Mouse (Mus musculus) MEL (cell line): ENCODE data around the gene Tex26. TPM values are rescaled to one million over a fixed set of nuclear protein-coding genes. Genes with fewer than 3 reads are reported as not detected.

ENCODE experiments used
- DNase-seq: peaks from one replicate; pipeline ENCODE4 v3.0.0; 2011; ENCODE audit warnings: low read depth, low spot score
- H3K27ac ChIP-seq: 2 replicates; pipeline ENCODE4 v1.5.1; 2012; ENCODE audit warnings: low read depth, mild to moderate bottlenecking, control low read depth, low read length, moderate library complexity; ENCODE audit not compliant: control insufficient read depth
- H3K27me3 ChIP-seq, 2 experiments: fragments of 150-350 bp in 1 of 2; sonication (generic) in 1 of 2; 2 replicates each; pipeline ENCODE4 v1.6.1; 2012; ENCODE audit warnings: low read length in 2 of 2, mild to moderate bottlenecking in 2 of 2, improper control_type of control experiment in 1 of 2, moderate library complexity in 1 of 2; ENCODE audit not compliant: insufficient read depth in 2 of 2, control insufficient read depth in 1 of 2
- H3K36me3 ChIP-seq, 2 experiments: 2 replicates each; pipeline ENCODE4 v1.6.1; 2012 to 2014; ENCODE audit warnings: low read length in 2 of 2, improper control_type of control experiment in 1 of 2, inconsistent platforms in 1 of 2, mild to moderate bottlenecking in 1 of 2; ENCODE audit not compliant: insufficient read depth in 2 of 2, control insufficient read depth in 1 of 2
- H3K4me1 ChIP-seq, 2 experiments: fragments of 150-350 bp in 1 of 2; sonication (generic) in 1 of 2; 2 replicates each; pipeline ENCODE4 v1.6.1; 2012; ENCODE audit warnings: low read length in 2 of 2, improper control_type of control experiment in 1 of 2, mild to moderate bottlenecking in 1 of 2; ENCODE audit not compliant: insufficient read depth in 2 of 2, control insufficient read depth in 1 of 2
- H3K4me3 ChIP-seq, 2 experiments: fragments of 150-350 bp in 1 of 2; sonication (generic) in 1 of 2; 2 replicates each; pipeline ENCODE4 v1.5.1; 2012; ENCODE audit warnings: low read depth in 2 of 2, low read length in 2 of 2, mild to moderate bottlenecking in 2 of 2, moderate library complexity in 2 of 2, control low read depth in 1 of 2, improper control_type of control experiment in 1 of 2; ENCODE audit not compliant: control insufficient read depth in 1 of 2, insufficient read depth in 1 of 2
- H3K79me2 ChIP-seq: 2 replicates; pipeline ENCODE4 v1.6.1; 2012; ENCODE audit warnings: mild to moderate bottlenecking, low read length, moderate library complexity; ENCODE audit not compliant: control insufficient read depth, poor library complexity, insufficient read depth
- H3K9ac ChIP-seq: 2 replicates; pipeline ENCODE4 v1.6.1; 2012; ENCODE audit warnings: low read depth, mild to moderate bottlenecking, control low read depth, low read length, moderate library complexity; ENCODE audit not compliant: control insufficient read depth, poor library complexity, severe bottlenecking
- H3K9me3 ChIP-seq: fragments of 150-350 bp; sonication (generic); replicated peaks from 2 replicates; pipeline ENCODE4 v1.6.1; 2012; ENCODE audit warnings: mild to moderate bottlenecking, low read length, improper control_type of control experiment, moderate library complexity; ENCODE audit not compliant: insufficient read depth
- BHLHE40 ChIP-seq: IDR thresholded peaks from 2 replicates; pipeline ENCODE4 v1.6.1; 2012; ENCODE audit warnings: low read depth, mild to moderate bottlenecking, inconsistent platforms, low read length, improper control_type of control experiment, borderline replicate concordance
- CHD2 ChIP-seq: IDR thresholded peaks from 2 replicates; pipeline ENCODE4 v1.6.1; 2011; ENCODE audit warnings: low read length, improper control_type of control experiment
- CTCF ChIP-seq, 3 experiments: IDR thresholded peaks in 2 of 3; conservative IDR thresholded peaks in 1 of 3; 2 replicates each; pipeline ENCODE4 v1.5.1; 2011 to 2012; ENCODE audit warnings: low read length in 3 of 3, low read depth in 2 of 3, mild to moderate bottlenecking in 2 of 3, improper control_type of control experiment in 1 of 3, inconsistent platforms in 1 of 3, mixed read lengths in 1 of 3, moderate library complexity in 1 of 3; ENCODE audit not compliant: control insufficient read depth in 1 of 3, insufficient read depth in 1 of 3, poor library complexity in 1 of 3, severe bottlenecking in 1 of 3
- E2F4 ChIP-seq: IDR thresholded peaks from 2 replicates; pipeline ENCODE4 v1.6.1; 2011; ENCODE audit warnings: low read depth, low read length, improper control_type of control experiment, borderline replicate concordance
- GABPA ChIP-seq: IDR thresholded peaks from 2 replicates; pipeline ENCODE4 v1.6.1; 2012; ENCODE audit warnings: low read depth, mild to moderate bottlenecking, inconsistent platforms, low read length, improper control_type of control experiment, moderate library complexity
- JUND ChIP-seq: IDR thresholded peaks from 2 replicates; pipeline ENCODE4 v1.6.1; 2011; ENCODE audit warnings: low read depth, mild to moderate bottlenecking, improper control_type of control experiment, low read length
- KAT2A ChIP-seq: conservative IDR thresholded peaks from 2 replicates; pipeline ENCODE4 v1.6.1; 2012; ENCODE audit warnings: low read depth, low read length, improper control_type of control experiment, inconsistent platforms
- MAX ChIP-seq: IDR thresholded peaks from 2 replicates; pipeline ENCODE4 v1.6.1; 2011; ENCODE audit warnings: low read length, improper control_type of control experiment
- MAZ ChIP-seq: IDR thresholded peaks from 2 replicates; pipeline ENCODE4 v1.6.1; 2012; ENCODE audit warnings: low read depth, mild to moderate bottlenecking, inconsistent platforms, low read length, improper control_type of control experiment
- MEF2A ChIP-seq: IDR thresholded peaks from 2 replicates; pipeline ENCODE4 v1.6.1; 2014; ENCODE audit warnings: low read depth, mild to moderate bottlenecking, inconsistent platforms, low read length, improper control_type of control experiment; ENCODE audit not compliant: poor library complexity, insufficient replicate concordance, severe bottlenecking; ENCODE audit errors: extremely low read depth
- MXI1 ChIP-seq: IDR thresholded peaks from 2 replicates; pipeline ENCODE4 v1.6.1; 2011; ENCODE audit warnings: mild to moderate bottlenecking, low read depth, low read length, improper control_type of control experiment
- NELFE ChIP-seq: IDR thresholded peaks from 2 replicates; pipeline ENCODE4 v1.6.1; 2011; ENCODE audit warnings: low read depth, low read length, improper control_type of control experiment
- POLR2A ChIP-seq, 2 experiments: IDR thresholded peaks; 2 replicates each; pipeline ENCODE4 v1.6.1; 2011 to 2012; ENCODE audit warnings: low read length in 2 of 2, mild to moderate bottlenecking in 2 of 2, control low read depth in 1 of 2, improper control_type of control experiment in 1 of 2, low read depth in 1 of 2, moderate library complexity in 1 of 2; ENCODE audit not compliant: control insufficient read depth in 1 of 2, insufficient read depth in 1 of 2, poor library complexity in 1 of 2
- POLR2AphosphoS2 ChIP-seq: IDR thresholded peaks from 2 replicates; pipeline ENCODE4 v1.6.1; 2011; ENCODE audit warnings: low read length, improper control_type of control experiment
- POLR2AphosphoS5 ChIP-seq: IDR thresholded peaks from 2 replicates; pipeline ENCODE4 v1.6.1; 2012; ENCODE audit warnings: low read depth, borderline replicate concordance, mild to moderate bottlenecking, inconsistent platforms, low read length, moderate library complexity, mixed read lengths
- RAD21 ChIP-seq: IDR thresholded peaks from 2 replicates; pipeline ENCODE4 v1.6.1; 2011; ENCODE audit warnings: mild to moderate bottlenecking, low read depth, low read length, improper control_type of control experiment
- SIN3A ChIP-seq: IDR thresholded peaks from 2 replicates; pipeline ENCODE4 v1.6.1; 2012; ENCODE audit warnings: low read length, improper control_type of control experiment, inconsistent platforms
- TAL1 ChIP-seq: IDR thresholded peaks from 2 replicates; pipeline ENCODE4 v1.6.1; 2012; ENCODE audit warnings: mild to moderate bottlenecking, inconsistent platforms, low read length, moderate library complexity, mixed read lengths
- TBP ChIP-seq: IDR thresholded peaks from 2 replicates; pipeline ENCODE4 v1.8.0; 2011; ENCODE audit warnings: low read depth, low read length, improper control_type of control experiment
- TCF12 ChIP-seq: IDR thresholded peaks from 2 replicates; pipeline ENCODE4 v1.6.1; 2014; ENCODE audit warnings: low read depth, mild to moderate bottlenecking, inconsistent platforms, low read length, improper control_type of control experiment, moderate library complexity
- UBTF ChIP-seq: IDR thresholded peaks from 2 replicates; pipeline ENCODE4 v1.6.1; 2012; ENCODE audit warnings: low read depth, mild to moderate bottlenecking, inconsistent platforms, low read length, improper control_type of control experiment, moderate library complexity, borderline replicate concordance; ENCODE audit not compliant: insufficient read depth
- ZKSCAN1 ChIP-seq: IDR thresholded peaks from 2 replicates; pipeline ENCODE4 v1.6.1; 2012; ENCODE audit warnings: low read depth, mild to moderate bottlenecking, inconsistent platforms, low read length, improper control_type of control experiment, moderate library complexity
- polyA plus RNA-seq, 2 experiments: library from polyadenylated mRNA; stranded (reverse) in 1 of 2; unstranded in 1 of 2; fragments of >175 nt in 1 of 2; fragments of >200 nt in 1 of 2; gene quantifications; 2 replicates each; pipeline versions ENCODE4 v1.2.1 to v1.2.4; 2012; ENCODE audit warnings: low replicate concordance in 2 of 2, low read depth in 1 of 2; ENCODE audit not compliant: insufficient read length in 2 of 2, insufficient read depth in 1 of 2, missing spikeins in 1 of 2
- total RNA-seq: library from RNA; depleted of rRNA; stranded (reverse); fragments of 300-350 nt; gene quantifications from 2 replicates; pipeline ENCODE4 v1.2.3, GENCODE M21; 2012

Gene Tex26
- total and polyA plus RNA-seq, 3 experiments: not detected

DNA sequence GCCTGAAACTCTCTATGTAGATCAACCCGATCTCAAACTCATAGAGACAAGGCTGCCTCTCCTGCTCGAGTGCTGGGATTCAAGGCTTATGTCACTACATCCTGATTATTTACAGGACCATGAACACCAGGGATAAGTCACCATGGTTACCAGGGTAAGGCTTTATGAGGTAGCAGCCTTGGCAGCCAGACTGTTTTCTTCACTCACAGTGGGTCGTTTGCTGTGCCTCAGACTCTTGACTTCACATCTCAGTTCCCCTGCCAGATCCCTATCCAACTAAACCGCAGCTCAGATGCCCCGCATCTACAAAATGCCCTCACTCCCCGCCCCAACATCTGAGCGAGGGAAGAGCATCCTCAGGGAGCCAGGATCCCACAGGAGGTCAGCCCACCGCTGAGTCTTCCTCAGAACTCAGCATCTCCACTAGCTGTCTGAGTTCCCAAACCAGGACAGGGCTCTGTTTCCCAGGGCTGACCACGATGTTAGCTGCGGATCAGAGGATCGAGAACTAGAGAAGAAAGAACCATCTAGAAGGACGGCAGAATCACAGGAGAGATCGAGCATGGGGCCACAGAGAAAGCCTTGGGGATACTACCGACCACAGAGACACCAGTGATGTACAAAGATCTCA is 2.3 kb downstream of the Tex26 start:
- peaks cover 4 to 5% of the 10 kb centered on the region in 2 experiments; a peak in 3 of 4 replicates for H3K4me1 ChIP-seq
- no peaks in the 10 kb centered on the region for H3K9me3 ChIP-seq
- H3K27ac ChIP-seq: no peak overlapping the region
- no peak overlapping the region for H3K4me3 ChIP-seq
- H3K27me3 ChIP-seq: no peaks in the 10 kb centered on the region
- H3K9ac ChIP-seq: no peak overlapping the region
- no peak for DNase-seq
- H3K36me3 ChIP-seq: peaks cover 0 to 4% of the 10 kb centered on the region in 2 experiments; a peak in 2 of 4 replicates
- TF ChIP-seq TBP: no peak
- no peaks in the 10 kb centered on the region for H3K79me2 ChIP-seq

GRCm38 (mm10) chr5:149442277-149442660 is 2.8 kb downstream of the Tex26 start:
- Histone ChIP-seq H3K4me1 (peaks cover 0 to 1% of the 10 kb centered on the region in 2 experiments; a peak in 2 of 4 replicates), H3K4me3 (no peak overlapping the region), H3K79me2 (no peaks in the 10 kb centered on the region), H3K36me3 (no peaks in the 10 kb centered on the region), H3K9ac (no peak overlapping the region), H3K27me3 (no peaks in the 10 kb centered on the region), H3K9me3 (no peaks in the 10 kb centered on the region), H3K27ac (no peak overlapping the region)
- TF ChIP-seq SIN3A (no peak), TBP (no peak), GABPA (no peak), NELFE (no peak)
- DNase-seq: no peak

GRCm38 (mm10) chr5:149444451-149444850 is 5.0 kb downstream of the Tex26 start:
- no peaks in the 10 kb centered on the region; a peak in 1 of 4 replicates for H3K4me1 ChIP-seq
- TF ChIP-seq BHLHE40 (no peak), MEF2A (no peak), MAZ (no peak), MAX (no peak), RAD21 (no peak), CTCF (IDR thresholded peaks at IDR 0.05 in 2 of 3, conservative IDR thresholded peaks at IDR 0.05 in 1 of 3; ENCODE audit: control insufficient read depth in 1 of 3, insufficient read depth in 1 of 3, low read depth in 2 of 3, low read length in 3 of 3, poor library complexity in 1 of 3, severe bottlenecking in 1 of 3) (no peak), KAT2A (no peak), SIN3A (no peak), TAL1 (no peak), POLR2AphosphoS2 (no peak), ZKSCAN1 (no peak), CHD2 (no peak), MXI1 (no peak), JUND (no peak), POLR2A (IDR thresholded peaks at IDR 0.05; ENCODE audit: control insufficient read depth in 1 of 2, insufficient read depth in 1 of 2, low read depth in 1 of 2, low read length in 2 of 2, poor library complexity in 1 of 2) (no peak), POLR2AphosphoS5 (no peak), E2F4 (no peak), TCF12 (no peak), UBTF (no peak)
- H3K9ac ChIP-seq: no peak overlapping the region
- H3K27me3 ChIP-seq: 0 out of 4 replicates have a peak, but pooled peaks cover 0 to 1% of the 10 kb centered on the region in 2 experiments
- no peak overlapping the region for H3K27ac ChIP-seq
- no peak overlapping the region for H3K4me3 ChIP-seq
- H3K9me3 ChIP-seq: no peaks in the 10 kb centered on the region
- no peak for DNase-seq
- H3K79me2 ChIP-seq: no peaks in the 10 kb centered on the region
- no peaks in the 10 kb centered on the region for H3K36me3 ChIP-seq
